Mouse (Mus musculus): ENCODE results near the gene Wdr73. TPM values are rescaled to one million over a fixed set of nuclear protein-coding genes. Genes with fewer than 3 reads are reported as not detected.

Gene Wdr73
- polyA plus RNA-seq, 1 experiment from 2014 or later, result 43.6 TPM

- no peak for ATAC-seq (ENCODE audit: low FRiP score, low TSS enrichment)
- 86% methylated on average over 10 of the region's 10 CpGs for WGBS
- no peaks in the 10 kb centered on the region for H3K27me3 ChIP-seq (ENCODE audit: insufficient read depth, low read length)
- no peak overlapping the region for H3K27ac ChIP-seq (ENCODE audit: low read length)
- peaks cover 4% of the 10 kb centered on the region; the same call in 1 of the 2 replicates for H3K4me1 ChIP-seq (ENCODE audit: insufficient read depth, low read length)
- H3K4me2 ChIP-seq (replicated peaks; ENCODE audit: low read depth, low read length), result no peak overlapping the region
- H3K36me3 ChIP-seq (ENCODE audit: insufficient read depth, low read length), result no peaks in the 10 kb centered on the region
- H3K4me3 ChIP-seq (ENCODE audit: low read length), result no peak overlapping the region
- H3K9ac ChIP-seq (replicated peaks; ENCODE audit: low read length), result peak overlapping the region; percentile 11; the same call in 1 of the 2 replicates
- H3K9me3 ChIP-seq (ENCODE audit: low read length), result no peaks in the 10 kb centered on the region
Measured at GRCm38 (mm10) chr7:80846280-80846678, 54.8 kb downstream of the Wdr73 start.

GRCm38 (mm10) chr7:80845621-80846279 is 55.3 kb downstream of the Wdr73 start:
- Histone ChIP-seq H3K27me3 (ENCODE audit: insufficient read depth, low read length) (no peaks in the 10 kb centered on the region), H3K27ac (ENCODE audit: low read length) (no peak overlapping the region), H3K4me3 (ENCODE audit: low read length) (no peak overlapping the region), H3K9me3 (ENCODE audit: low read length) (no peaks in the 10 kb centered on the region), H3K4me2 (replicated peaks; ENCODE audit: low read depth, low read length) (no peak overlapping the region), H3K36me3 (ENCODE audit: insufficient read depth, low read length) (no peaks in the 10 kb centered on the region), H3K9ac (replicated peaks; ENCODE audit: low read length) (peak overlapping the region; percentile 11; the same call in 1 of the 2 replicates), H3K4me1 (ENCODE audit: insufficient read depth, low read length) (peaks cover 5% of the 10 kb centered on the region; the same call in 1 of the 2 replicates)
- WGBS, result 66% methylated on average over 15 of the region's 15 CpGs
- ATAC-seq (ENCODE audit: low FRiP score, low TSS enrichment), result no peak

- Histone ChIP-seq H3K4me1 (ENCODE audit: insufficient read depth, low read length) (peaks cover 11% of the 10 kb centered on the region; the same call in 1 of the 2 replicates), H3K9me3 (ENCODE audit: low read length) (no peaks in the 10 kb centered on the region), H3K27ac (ENCODE audit: low read length) (no peak overlapping the region), H3K9ac (replicated peaks; ENCODE audit: low read length) (no peak overlapping the region), H3K4me3 (ENCODE audit: low read length) (no peak overlapping the region), H3K4me2 (replicated peaks; ENCODE audit: low read depth, low read length) (no peak overlapping the region), H3K36me3 (ENCODE audit: insufficient read depth, low read length) (no peaks in the 10 kb centered on the region), H3K27me3 (ENCODE audit: insufficient read depth, low read length) (no peaks in the 10 kb centered on the region)
- ATAC-seq (ENCODE audit: low FRiP score, low TSS enrichment), result no peak
- WGBS, result 79% methylated on average over 12 of the region's 12 CpGs
Measured at GRCm38 (mm10) chr7:80844691-80845090, 56.4 kb downstream of the Wdr73 start.

DNA sequence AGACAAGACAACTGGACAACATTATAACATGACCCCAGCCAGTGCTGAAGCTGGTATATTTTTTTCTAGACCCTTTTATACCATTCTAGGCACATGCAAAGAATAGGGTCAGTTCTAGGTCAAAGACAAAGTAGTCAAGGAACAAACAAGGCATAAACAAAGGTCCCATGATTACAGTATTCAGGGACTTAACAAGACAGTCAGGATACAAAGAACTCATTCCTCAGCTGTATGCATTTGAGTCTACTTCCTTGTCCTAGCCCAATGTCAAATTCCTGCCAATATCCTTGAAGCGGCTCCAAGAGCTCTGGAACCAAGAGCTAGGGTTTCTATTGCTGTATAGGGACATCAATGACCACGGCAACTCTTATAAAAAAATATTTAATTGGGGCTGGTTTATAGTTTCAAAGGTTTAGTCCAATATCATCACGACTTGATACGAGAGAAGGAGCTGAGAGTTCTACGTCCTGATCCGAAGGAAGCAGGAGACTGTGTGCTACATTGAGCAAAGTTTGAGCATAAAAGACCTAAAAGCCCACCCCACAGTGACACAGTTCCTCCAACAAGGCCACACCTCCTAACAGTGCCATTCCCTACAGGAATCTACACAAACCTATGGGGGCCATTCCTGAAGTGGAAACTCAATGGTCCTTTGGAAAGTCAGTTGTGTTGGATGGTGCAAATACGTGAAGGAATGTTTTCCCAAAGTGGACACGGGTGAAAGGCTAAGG is 57.0 kb downstream of the Wdr73 start:
- Histone ChIP-seq H3K27ac (ENCODE audit: low read length) (no peak overlapping the region), H3K9me3 (ENCODE audit: low read length) (no peaks in the 10 kb centered on the region), H3K36me3 (ENCODE audit: insufficient read depth, low read length) (no peaks in the 10 kb centered on the region), H3K4me1 (ENCODE audit: insufficient read depth, low read length) (peaks cover 11% of the 10 kb centered on the region; the same call in 1 of the 2 replicates), H3K27me3 (ENCODE audit: insufficient read depth, low read length) (no peaks in the 10 kb centered on the region), H3K4me3 (ENCODE audit: low read length) (no peak overlapping the region), H3K4me2 (replicated peaks; ENCODE audit: low read depth, low read length) (no peak overlapping the region), H3K9ac (replicated peaks; ENCODE audit: low read length) (no peak overlapping the region)
- ATAC-seq (ENCODE audit: low FRiP score, low TSS enrichment), result no peak
- 90% methylated on average over 8 of the region's 8 CpGs for WGBS

DNA sequence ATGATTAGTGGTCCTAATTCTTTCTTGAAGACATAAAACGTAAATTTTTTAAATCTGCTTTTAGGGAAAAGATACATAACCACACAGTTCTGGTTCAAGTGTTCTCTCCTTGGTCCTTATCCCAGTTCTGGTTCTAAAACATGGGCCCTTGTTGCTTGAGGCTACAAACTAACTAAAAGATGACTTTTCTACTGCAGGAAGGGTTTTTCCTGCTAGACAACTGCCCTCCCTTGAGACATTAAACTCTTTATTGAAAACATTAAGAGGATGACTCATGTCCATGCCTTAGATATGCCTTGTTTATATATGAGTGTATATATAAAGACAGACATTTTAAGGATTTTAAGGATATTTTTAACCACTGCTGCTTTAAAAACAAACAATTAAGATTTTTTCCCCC is 57.9 kb downstream of the Wdr73 start:
- no peaks in the 10 kb centered on the region for H3K36me3 ChIP-seq (ENCODE audit: insufficient read depth, low read length)
- WGBS, result 78% methylated on average over 1 of the region's 1 CpGs
- H3K9ac ChIP-seq (replicated peaks; ENCODE audit: low read length), result no peak overlapping the region
- no peak overlapping the region for H3K27ac ChIP-seq (ENCODE audit: low read length)
- peaks cover 12% of the 10 kb centered on the region; the same call in 1 of the 2 replicates for H3K4me1 ChIP-seq (ENCODE audit: insufficient read depth, low read length)
- no peaks in the 10 kb centered on the region for H3K9me3 ChIP-seq (ENCODE audit: low read length)
- no peak overlapping the region for H3K4me2 ChIP-seq (replicated peaks; ENCODE audit: low read depth, low read length)
- H3K27me3 ChIP-seq (ENCODE audit: insufficient read depth, low read length), result no peaks in the 10 kb centered on the region
- ATAC-seq (ENCODE audit: low FRiP score, low TSS enrichment), result no peak
- H3K4me3 ChIP-seq (ENCODE audit: low read length), result no peak overlapping the region

DNA sequence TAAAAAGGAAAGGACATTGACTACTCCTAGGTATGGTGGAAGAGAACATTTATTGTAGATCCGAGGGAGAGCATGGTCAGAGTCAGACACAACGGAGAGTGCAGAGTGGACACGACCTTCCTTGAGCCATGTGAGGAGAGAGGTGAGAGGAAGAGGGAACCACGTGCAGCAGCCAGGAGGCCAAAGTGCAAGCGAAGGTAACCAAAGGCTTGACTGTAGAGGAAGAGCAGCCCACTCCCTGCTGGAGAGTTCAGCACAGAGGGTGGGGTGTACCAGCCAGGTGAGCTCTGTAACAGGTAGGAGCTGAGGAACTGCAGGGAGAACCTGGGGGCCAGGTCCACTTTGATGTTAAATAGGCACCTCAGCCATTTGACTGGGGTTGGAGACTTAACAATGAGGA is 58.9 kb downstream of the Wdr73 start:
- no peak overlapping the region for H3K9ac ChIP-seq (replicated peaks; ENCODE audit: low read length)
- no peaks in the 10 kb centered on the region for H3K9me3 ChIP-seq (ENCODE audit: low read length)
- no peaks in the 10 kb centered on the region for H3K27me3 ChIP-seq (ENCODE audit: insufficient read depth, low read length)
- no peak for ATAC-seq (ENCODE audit: low FRiP score, low TSS enrichment)
- 71% methylated on average over 5 of the region's 5 CpGs for WGBS
- H3K4me2 ChIP-seq (replicated peaks; ENCODE audit: low read depth, low read length), result no peak overlapping the region
- no peak overlapping the region for H3K27ac ChIP-seq (ENCODE audit: low read length)
- peaks cover 19% of the 10 kb centered on the region; the same call in 1 of the 2 replicates for H3K4me1 ChIP-seq (ENCODE audit: insufficient read depth, low read length)
- H3K36me3 ChIP-seq (ENCODE audit: insufficient read depth, low read length), result no peaks in the 10 kb centered on the region
- no peak overlapping the region for H3K4me3 ChIP-seq (ENCODE audit: low read length)

DNA sequence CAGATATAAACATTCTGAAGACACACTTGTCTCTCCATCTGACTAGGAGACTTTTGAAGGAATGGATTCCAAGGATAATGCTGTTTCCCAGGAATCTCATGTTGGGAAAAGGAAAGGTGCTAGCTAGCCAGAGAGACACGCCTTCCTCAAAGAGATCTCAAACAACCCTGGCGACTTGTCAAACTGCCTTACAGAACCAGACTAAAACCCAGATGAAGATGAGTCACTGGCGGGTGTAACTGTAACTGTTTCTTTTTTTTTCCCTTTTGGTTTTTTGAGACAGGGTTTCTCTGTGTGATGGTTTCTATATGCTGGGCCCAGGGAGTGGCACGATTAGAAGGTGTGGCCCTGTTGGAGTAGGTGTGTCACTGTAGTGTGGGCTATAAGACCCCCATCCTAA is 60.1 kb downstream of the Wdr73 start:
- H3K36me3 ChIP-seq (ENCODE audit: insufficient read depth, low read length), result no peaks in the 10 kb centered on the region
- no peak overlapping the region for H3K4me3 ChIP-seq (ENCODE audit: low read length)
- WGBS, result 72% methylated on average over 4 of the region's 4 CpGs
- H3K9ac ChIP-seq (replicated peaks; ENCODE audit: low read length), result no peak overlapping the region
- H3K4me2 ChIP-seq (replicated peaks; ENCODE audit: low read depth, low read length), result no peak overlapping the region
- no peak for ATAC-seq (ENCODE audit: low FRiP score, low TSS enrichment)
- peaks cover 19% of the 10 kb centered on the region; the same call in 1 of the 2 replicates for H3K4me1 ChIP-seq (ENCODE audit: insufficient read depth, low read length)
- no peak overlapping the region for H3K27ac ChIP-seq (ENCODE audit: low read length)
- no peaks in the 10 kb centered on the region for H3K9me3 ChIP-seq (ENCODE audit: low read length)
- no peaks in the 10 kb centered on the region for H3K27me3 ChIP-seq (ENCODE audit: insufficient read depth, low read length)

Other genes with a start within 250 kb of the Wdr73 start
- gene Crtc3, start 212.4 kb downstream of the Wdr73 start, polyA plus RNA-seq (2015; fragmentation: Nextera tagmentation; extraction: Ambion mirVana), result 18.5 and 22.2 TPM in 2 replicates
- 97.7 and 101 TPM in 2 replicates for gene Iqgap1, start 75.3 kb downstream of the Wdr73 start, polyA plus RNA-seq (2015; fragmentation: Nextera tagmentation; extraction: Ambion mirVana)
- 3.0 and 3.2 TPM in 2 replicates for gene Zscan2, start 40.3 kb downstream of the Wdr73 start, polyA plus RNA-seq (2015; fragmentation: Nextera tagmentation; extraction: Ambion mirVana)
- gene Nmb, start 3.8 kb upstream of the Wdr73 start, polyA plus RNA-seq (2015; fragmentation: Nextera tagmentation; extraction: Ambion mirVana), result 9.0 TPM in 2 replicates
- 226 and 239 TPM in 2 replicates for gene Sec11a, start 46.5 kb upstream of the Wdr73 start, polyA plus RNA-seq (2015; fragmentation: Nextera tagmentation; extraction: Ambion mirVana)
- 12.0 and 17.9 TPM in 2 replicates for gene Zfp592, start 92.4 kb upstream of the Wdr73 start, polyA plus RNA-seq (2015; fragmentation: Nextera tagmentation; extraction: Ambion mirVana)
- 0.31 and 0.65 TPM in 2 replicates for gene Alpk3, start 156.3 kb upstream of the Wdr73 start, polyA plus RNA-seq (2015; fragmentation: Nextera tagmentation; extraction: Ambion mirVana)
- 0.73 and 1.2 TPM in 2 replicates for gene Slc28a1, start 213.5 kb upstream of the Wdr73 start, polyA plus RNA-seq (2015; fragmentation: Nextera tagmentation; extraction: Ambion mirVana)